Mouse (Mus musculus) gastrocnemius, postnatal 14 days (tissue): ENCODE data around the gene Nucb2. TPM values are rescaled to one million over a fixed set of nuclear protein-coding genes. Genes with fewer than 3 reads are reported as not detected.

Experiments
- DNase-seq: peaks from one replicate; pipeline ENCODE4 v3.0.0; 2021; ENCODE audit warnings: mixed read lengths
- intact Hi-C: fragments of 180-260 bp; cut with DNase I; formaldehyde crosslinking; loops from one replicate; pipeline ENCODE4 v1.15.1; 2025; ENCODE audit warnings: low total_unique reads
- long read RNA-seq, 2 experiments: library from polyadenylated mRNA; stranded (forward); transcript quantifications; one replicate each; pipeline ENCODE4 v2.0.0; 2021
- total RNA-seq, 2 experiments: library from RNA; stranded (reverse); gene quantifications; 2 replicates each; pipeline ENCODE4 v1.2.3; 2021

Gene Nucb2
- total RNA-seq = 10 to 100 TPM; 11.5 to 13.5 TPM
- long read RNA-seq, experiment 1, transcript Nucb2-201 (14 exons, 1,685 nt) = major isoform, 8 of 9 reads
- long read RNA-seq, experiment 1, partial matches to known transcripts = 0 of 9 reads
- long read RNA-seq, experiment 1, other reads (novel, unspliced or antisense) = 1 of 9 reads
- long read RNA-seq, experiment 2, partial matches to known transcripts = 0 of 7 reads
- long read RNA-seq, experiment 2, other reads (novel, unspliced or antisense) = 3 of 7 reads

GRCm38 (mm10) chr7:116503879-116504817 is at the start of gene Nucb2:
Gene Nucb2, plus strand, starts transcription at chr7:116504369.
- DNase-seq = peak; percentile 98
- intact Hi-C loops = no loop called here

- DNase-seq = no peak
- intact Hi-C loops = no loop called here
Measured at GRCm38 (mm10) chr7:116456964-116457363, 47.2 kb upstream of the Nucb2 start.

GRCm38 (mm10) chr7:116457391-116457790 is 46.8 kb upstream of the Nucb2 start:
- intact Hi-C loops = no loop called here
- DNase-seq = no peak

- intact Hi-C loops = no loop called here
- DNase-seq = no peak
Measured at GRCm38 (mm10) chr7:116458985-116459441, 45.2 kb upstream of the Nucb2 start.

GRCm38 (mm10) chr7:116462114-116462513 is 42.1 kb upstream of the Nucb2 start:
- no peak for DNase-seq
- intact Hi-C loops = loop anchor here (10.0 kb wide), 1 partner anchor 143 kb away; no protein-coding TSS in a partner anchor

GRCm38 (mm10) chr7:116475836-116476235 is 28.3 kb upstream of the Nucb2 start:
- DNase-seq = no peak
- intact Hi-C loops = no loop called here

GRCm38 (mm10) chr7:116476264-116476663 is 27.9 kb upstream of the Nucb2 start:
- no peak for DNase-seq
- intact Hi-C loops = no loop called here

GRCm38 (mm10) chr7:116483106-116483505 is 21.1 kb upstream of the Nucb2 start:
- intact Hi-C loops = no loop called here
- DNase-seq = no peak

- intact Hi-C loops = no loop called here
- DNase-seq = no peak
Measured at GRCm38 (mm10) chr7:116483782-116484181, 20.4 kb upstream of the Nucb2 start.

- intact Hi-C loops = no loop called here
- DNase-seq = no peak
Measured at GRCm38 (mm10) chr7:116484213-116484612, 20.0 kb upstream of the Nucb2 start.

- no peak for DNase-seq
- intact Hi-C loops = no loop called here
Measured at GRCm38 (mm10) chr7:116485062-116485601, 19.0 kb upstream of the Nucb2 start.

- DNase-seq = no peak
- intact Hi-C loops = no loop called here
Measured at GRCm38 (mm10) chr7:116491113-116491512, 13.1 kb upstream of the Nucb2 start.

GRCm38 (mm10) chr7:116493267-116494003 is 10.7 kb upstream of the Nucb2 start:
- no peak for DNase-seq
- intact Hi-C loops = no loop called here

GRCm38 (mm10) chr7:116494618-116495017 is 9.6 kb upstream of the Nucb2 start:
- no peak for DNase-seq
- intact Hi-C loops = no loop called here

- intact Hi-C loops = no loop called here
- DNase-seq = no peak
Measured at GRCm38 (mm10) chr7:116496760-116497159, 7.4 kb upstream of the Nucb2 start.

- intact Hi-C loops = no loop called here
- no peak for DNase-seq
Measured at GRCm38 (mm10) chr7:116504818-116505170, 625 bp downstream of the Nucb2 start.

GRCm38 (mm10) chr7:116514030-116514429 is 9.9 kb downstream of the Nucb2 start:
- intact Hi-C loops = no loop called here
- no peak for DNase-seq

GRCm38 (mm10) chr7:116514546-116514945 is 10.4 kb downstream of the Nucb2 start:
- intact Hi-C loops = no loop called here
- no peak for DNase-seq

GRCm38 (mm10) chr7:116515059-116515458 is 10.9 kb downstream of the Nucb2 start:
- no peak for DNase-seq
- intact Hi-C loops = no loop called here
